Mouse (Mus musculus): ENCODE measurements around the gene Hist1h2ae. TPM values are rescaled to one million over a fixed set of nuclear protein-coding genes. Genes with fewer than 3 reads are reported as not detected.
"Not testable (repeated sequence)": the region's sequence is repeated elsewhere in the genome, so short reads cannot be mapped to it uniquely, and the experiment has no call there.

The Hist1h2ae gene
- polyA plus RNA-seq, 1 experiment from 2014 or later, result 34.0 TPM

DNA sequence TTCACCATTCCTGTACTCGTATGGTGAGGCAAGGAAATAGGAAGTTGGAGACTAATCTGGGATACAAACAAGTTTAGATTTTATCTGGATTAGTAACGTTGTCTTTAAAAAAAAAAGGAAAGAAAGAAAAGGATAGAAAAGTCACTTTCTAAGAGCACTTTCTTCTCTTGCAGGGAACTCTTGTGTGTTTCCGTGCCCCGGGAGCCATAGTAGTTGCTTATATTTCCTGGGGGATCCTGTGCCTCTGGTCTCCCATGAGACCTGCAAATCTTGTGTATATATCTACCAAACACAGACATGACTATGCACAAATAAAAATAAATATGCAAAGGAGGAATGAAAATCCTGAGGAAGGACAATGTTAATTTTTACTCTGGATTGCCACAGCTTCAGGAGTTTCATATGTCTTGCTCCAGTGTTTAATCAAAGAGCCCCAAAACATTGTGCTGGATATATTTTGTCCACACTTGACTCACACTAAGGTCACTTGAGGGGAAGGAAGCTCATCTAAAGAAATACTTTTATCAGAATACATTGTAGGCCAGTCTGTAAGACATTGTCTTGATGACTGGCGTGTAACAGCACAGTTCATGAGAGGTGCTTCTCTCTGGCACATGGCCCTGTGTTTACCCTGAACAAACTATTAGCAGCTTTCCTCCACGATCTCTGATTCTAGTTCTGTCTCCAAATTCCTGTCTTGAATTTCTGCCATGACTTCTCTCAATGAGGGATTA is 6.1 kb upstream of the Hist1h2ae start:
- no peak for ATAC-seq (replicated peaks; ENCODE audit: extremely low read depth, insufficient read depth, low FRiP score)
- peak overlapping the region; percentile 66 for H3K27ac ChIP-seq (ENCODE audit: low read length)
- peak overlapping the region; percentile 52 for H3K4me3 ChIP-seq (ENCODE audit: low read length)
- no peaks in the 10 kb centered on the region for H3K27me3 ChIP-seq (ENCODE audit: control insufficient read depth, insufficient read depth, low read length)
- peak overlapping the region; percentile 72; the same call in 1 of the 2 replicates for H3K9ac ChIP-seq (ENCODE audit: low read length)
- peaks cover 27% of the 10 kb centered on the region for H3K4me1 ChIP-seq (ENCODE audit: control insufficient read depth, insufficient read depth, low read length)
- peak overlapping the region; percentile 62 for H3K4me2 ChIP-seq (ENCODE audit: low read depth, low read length)
- H3K36me3 ChIP-seq (ENCODE audit: control insufficient read depth, insufficient read depth), result no peaks in the 10 kb centered on the region
- H3K9me3 ChIP-seq (replicated peaks; ENCODE audit: control insufficient read depth, low read length), result no peaks in the 10 kb centered on the region
- 56% methylated on average over 6 of the region's 6 CpGs for WGBS

DNA sequence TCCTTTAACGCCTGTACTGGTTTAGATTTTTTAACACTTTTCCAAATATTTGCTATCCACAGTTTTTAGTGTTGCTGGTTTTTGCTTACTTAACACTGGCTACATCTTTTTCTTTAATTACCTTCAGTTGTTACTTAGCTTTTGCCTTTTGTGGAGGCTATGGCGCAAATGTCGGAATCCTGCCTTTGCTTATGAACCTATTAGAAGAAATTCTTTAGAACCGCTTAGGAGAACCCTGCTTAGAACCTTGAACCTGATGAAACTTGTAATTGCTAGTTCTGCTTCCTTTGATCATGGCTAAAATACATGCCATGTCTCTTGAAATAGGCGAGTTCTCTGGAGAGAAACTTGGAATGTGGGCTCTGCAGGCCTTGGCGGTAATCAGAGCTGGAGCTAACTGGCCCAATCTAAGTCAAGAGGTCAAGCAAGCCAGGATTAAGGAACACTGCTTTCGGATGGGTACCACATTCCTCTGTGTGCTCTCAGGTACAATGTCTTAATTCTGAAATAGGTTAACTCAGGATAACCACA is 5.4 kb upstream of the Hist1h2ae start:
- WGBS, result 23% methylated on average over 7 of the region's 7 CpGs
- Histone ChIP-seq H3K4me2 (ENCODE audit: low read depth, low read length) (peak overlapping the region; percentile 62), H3K36me3 (ENCODE audit: control insufficient read depth, insufficient read depth) (no peaks in the 10 kb centered on the region), H3K9me3 (replicated peaks; ENCODE audit: control insufficient read depth, low read length) (no peaks in the 10 kb centered on the region), H3K9ac (ENCODE audit: low read length) (peak overlapping the region; percentile 72), H3K27ac (ENCODE audit: low read length) (peak overlapping the region; percentile 66), H3K4me1 (ENCODE audit: control insufficient read depth, insufficient read depth, low read length) (peaks cover 26% of the 10 kb centered on the region), H3K27me3 (ENCODE audit: control insufficient read depth, insufficient read depth, low read length) (no peaks in the 10 kb centered on the region), H3K4me3 (ENCODE audit: low read length) (peak overlapping the region; percentile 52)
- ATAC-seq (replicated peaks; ENCODE audit: extremely low read depth, insufficient read depth, low FRiP score), result no peak

DNA sequence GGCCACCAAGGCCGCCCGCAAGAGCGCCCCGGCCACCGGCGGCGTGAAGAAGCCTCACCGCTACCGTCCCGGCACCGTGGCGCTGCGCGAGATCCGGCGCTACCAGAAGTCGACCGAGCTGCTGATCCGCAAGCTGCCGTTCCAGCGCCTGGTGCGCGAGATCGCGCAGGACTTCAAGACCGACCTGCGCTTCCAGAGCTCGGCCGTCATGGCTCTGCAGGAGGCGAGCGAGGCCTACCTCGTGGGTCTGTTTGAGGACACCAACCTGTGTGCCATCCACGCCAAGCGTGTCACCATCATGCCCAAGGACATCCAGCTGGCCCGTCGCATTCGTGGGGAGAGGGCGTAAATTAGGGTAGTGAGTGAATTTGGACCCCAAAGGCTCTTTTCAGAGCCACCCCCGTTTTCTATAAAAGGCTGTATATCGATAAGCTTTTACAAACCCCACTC is 4.9 kb upstream of the Hist1h2ae start:
- not testable (repeated sequence) for ATAC-seq (replicated peaks; ENCODE audit: extremely low read depth, insufficient read depth, low FRiP score)
- WGBS, result 2% methylated on average over 13 of the region's 40 CpGs
- peak overlapping the region; percentile 62 for H3K4me2 ChIP-seq (ENCODE audit: low read depth, low read length)

DNA sequence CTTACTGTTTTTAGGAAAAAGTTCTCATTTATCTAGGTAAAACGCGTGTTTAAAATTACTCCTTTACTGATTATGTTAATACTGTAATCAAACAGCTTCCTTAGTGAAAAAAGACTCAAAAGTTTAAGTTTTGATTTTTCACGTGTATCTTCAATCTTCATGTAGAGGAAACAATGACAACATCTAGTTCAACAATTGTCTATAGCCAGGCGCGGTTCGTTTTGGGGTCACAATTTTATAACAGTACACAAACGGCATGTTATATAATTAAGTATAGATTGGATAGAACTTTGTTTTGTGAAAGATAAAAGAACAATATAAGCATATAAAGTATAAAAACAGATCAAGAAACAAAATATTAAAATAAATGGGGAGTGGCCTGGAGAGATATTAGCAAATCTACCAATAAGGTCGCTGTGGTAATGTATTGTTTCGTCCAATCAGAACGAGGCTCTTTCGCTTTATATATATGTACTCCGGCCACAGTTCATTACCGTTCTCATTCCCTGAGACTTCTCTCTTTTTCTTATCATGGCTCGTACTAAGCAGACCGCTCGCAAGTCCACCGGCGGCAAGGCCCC is 4.3 kb upstream of the Hist1h2ae start, which contains the start of gene Hist1h3d:
Hist1h3d (plus strand) TSS at position 493 of the 581 bp plus-strand sequence.
- no peaks in the 10 kb centered on the region for H3K9me3 ChIP-seq (replicated peaks; ENCODE audit: control insufficient read depth, low read length)
- no peaks in the 10 kb centered on the region for H3K27me3 ChIP-seq (ENCODE audit: control insufficient read depth, insufficient read depth, low read length)
- H3K9ac ChIP-seq (ENCODE audit: low read length), result peak within 1 kb of the TSS; percentile 72
- H3K4me3 ChIP-seq (ENCODE audit: low read length), result peak within 1 kb of the TSS; percentile 52
- 2% methylated on average over 17 of the region's 18 CpGs for WGBS
- no peaks in the 10 kb centered on the region for H3K36me3 ChIP-seq (ENCODE audit: control insufficient read depth, insufficient read depth)
- peak; percentile 37 for ATAC-seq (replicated peaks; ENCODE audit: extremely low read depth, insufficient read depth, low FRiP score)
- H3K4me1 ChIP-seq (ENCODE audit: control insufficient read depth, insufficient read depth, low read length), result peaks cover 26% of the 10 kb centered on the region
- H3K27ac ChIP-seq (ENCODE audit: low read length), result peak within 1 kb of the TSS; percentile 82
- H3K4me2 ChIP-seq (ENCODE audit: low read depth, low read length), result peak within 1 kb of the TSS; percentile 62

More for the DNA sequence above, 4.9 kb upstream of the Hist1h2ae start:
- H3K4me1 ChIP-seq (ENCODE audit: control insufficient read depth, insufficient read depth, low read length), result peaks cover 26% of the 10 kb centered on the region
- H3K4me3 ChIP-seq (ENCODE audit: low read length), result peak overlapping the region; percentile 52
- not testable (repeated sequence) for H3K9me3 ChIP-seq (replicated peaks; ENCODE audit: control insufficient read depth, low read length); H3K27me3 ChIP-seq (ENCODE audit: control insufficient read depth, insufficient read depth, low read length); H3K36me3 ChIP-seq (ENCODE audit: control insufficient read depth, insufficient read depth)
- H3K9ac ChIP-seq (ENCODE audit: low read length), result peak overlapping the region; percentile 72
- peak overlapping the region; percentile 66 for H3K27ac ChIP-seq (ENCODE audit: low read length)

DNA sequence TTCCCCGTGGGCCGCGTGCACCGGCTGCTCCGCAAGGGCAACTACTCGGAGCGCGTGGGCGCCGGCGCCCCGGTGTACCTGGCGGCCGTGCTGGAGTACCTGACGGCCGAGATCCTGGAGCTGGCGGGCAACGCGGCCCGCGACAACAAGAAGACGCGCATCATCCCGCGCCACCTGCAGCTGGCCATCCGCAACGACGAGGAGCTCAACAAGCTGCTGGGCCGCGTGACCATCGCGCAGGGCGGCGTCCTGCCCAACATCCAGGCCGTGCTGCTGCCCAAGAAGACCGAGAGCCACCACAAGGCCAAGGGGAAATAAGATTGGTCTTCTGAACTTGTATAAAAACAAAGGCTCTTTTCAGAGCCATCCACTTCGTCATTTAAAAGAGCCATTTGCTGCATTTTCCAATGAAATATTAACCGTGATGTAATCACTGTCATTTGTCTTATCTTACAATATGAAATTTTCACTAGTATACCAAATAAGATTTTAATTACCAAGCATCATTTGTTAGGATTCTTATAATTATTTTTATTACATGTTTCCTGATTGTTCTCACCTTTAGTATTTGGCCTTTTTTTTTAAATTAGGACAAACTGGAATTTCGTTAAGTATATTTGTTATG is 3.6 kb upstream of the Hist1h2ae start:
- Histone ChIP-seq H3K4me2 (ENCODE audit: low read depth, low read length) (peak overlapping the region; percentile 77), H3K4me3 (ENCODE audit: low read length) (peak overlapping the region; percentile 41), H3K9ac (ENCODE audit: low read length) (peak overlapping the region; percentile 57; the same call in 1 of the 2 replicates), H3K4me1 (ENCODE audit: control insufficient read depth, insufficient read depth, low read length) (peaks cover 30% of the 10 kb centered on the region), H3K27ac (ENCODE audit: low read length) (peak overlapping the region; percentile 83)
- not testable (repeated sequence) for ATAC-seq (replicated peaks; ENCODE audit: extremely low read depth, insufficient read depth, low FRiP score); H3K36me3 ChIP-seq (ENCODE audit: control insufficient read depth, insufficient read depth); H3K9me3 ChIP-seq (replicated peaks; ENCODE audit: control insufficient read depth, low read length); H3K27me3 ChIP-seq (ENCODE audit: control insufficient read depth, insufficient read depth, low read length)
- WGBS, result 3% methylated on average over 8 of the region's 39 CpGs

DNA sequence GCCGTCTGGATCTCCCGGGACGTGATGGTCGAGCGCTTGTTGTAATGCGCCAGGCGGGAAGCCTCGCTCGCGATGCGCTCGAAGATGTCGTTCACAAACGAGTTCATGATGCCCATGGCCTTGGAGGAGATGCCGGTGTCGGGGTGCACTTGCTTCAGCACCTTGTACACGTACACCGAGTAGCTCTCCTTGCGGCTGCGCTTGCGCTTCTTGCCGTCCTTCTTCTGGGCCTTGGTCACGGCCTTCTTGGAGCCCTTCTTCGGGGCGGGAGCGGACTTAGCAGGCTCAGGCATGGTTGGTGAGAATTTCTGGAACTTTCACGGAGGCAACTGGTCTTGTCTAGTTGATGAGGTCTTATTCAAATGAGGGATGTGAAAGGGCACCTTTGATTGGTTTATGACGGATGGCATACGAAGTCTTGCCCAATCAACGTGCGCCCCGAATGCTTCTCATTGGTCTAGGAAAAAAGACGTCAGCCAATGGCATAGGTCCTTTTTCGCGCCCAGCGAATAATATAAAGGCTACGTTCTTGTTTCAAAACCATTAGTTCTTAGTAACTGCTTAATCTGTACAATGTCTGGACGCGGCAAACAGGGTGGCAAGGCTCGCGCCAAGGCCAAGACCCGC is 3.0 kb upstream of the Hist1h2ae start, which contains the start of the genes Hist1h2bf and Hist1h2ad:
Hist1h2bf (minus strand) TSS at position 299 of the 627 bp plus-strand sequence.
Hist1h2ad (plus strand) TSS at position 484 of the 627 bp plus-strand sequence.
- not testable (repeated sequence) for H3K9me3 ChIP-seq (replicated peaks; ENCODE audit: control insufficient read depth, low read length); H3K27me3 ChIP-seq (ENCODE audit: control insufficient read depth, insufficient read depth, low read length); H3K36me3 ChIP-seq (ENCODE audit: control insufficient read depth, insufficient read depth)
- Histone ChIP-seq H3K4me1 (ENCODE audit: control insufficient read depth, insufficient read depth, low read length) (peaks cover 30% of the 10 kb centered on the region), H3K4me3 (ENCODE audit: low read length) (peak within 1 kb of the TSS; percentile 47), H3K27ac (ENCODE audit: low read length) (peak within 1 kb of the TSS; percentile 83), H3K4me2 (ENCODE audit: low read depth, low read length) (peak within 1 kb of the TSS; percentile 77), H3K9ac (ENCODE audit: low read length) (peak within 1 kb of the TSS; percentile 76)
- peak; percentile 84 for ATAC-seq (replicated peaks; ENCODE audit: extremely low read depth, insufficient read depth, low FRiP score)
- 2% methylated on average over 26 of the region's 42 CpGs for WGBS

DNA sequence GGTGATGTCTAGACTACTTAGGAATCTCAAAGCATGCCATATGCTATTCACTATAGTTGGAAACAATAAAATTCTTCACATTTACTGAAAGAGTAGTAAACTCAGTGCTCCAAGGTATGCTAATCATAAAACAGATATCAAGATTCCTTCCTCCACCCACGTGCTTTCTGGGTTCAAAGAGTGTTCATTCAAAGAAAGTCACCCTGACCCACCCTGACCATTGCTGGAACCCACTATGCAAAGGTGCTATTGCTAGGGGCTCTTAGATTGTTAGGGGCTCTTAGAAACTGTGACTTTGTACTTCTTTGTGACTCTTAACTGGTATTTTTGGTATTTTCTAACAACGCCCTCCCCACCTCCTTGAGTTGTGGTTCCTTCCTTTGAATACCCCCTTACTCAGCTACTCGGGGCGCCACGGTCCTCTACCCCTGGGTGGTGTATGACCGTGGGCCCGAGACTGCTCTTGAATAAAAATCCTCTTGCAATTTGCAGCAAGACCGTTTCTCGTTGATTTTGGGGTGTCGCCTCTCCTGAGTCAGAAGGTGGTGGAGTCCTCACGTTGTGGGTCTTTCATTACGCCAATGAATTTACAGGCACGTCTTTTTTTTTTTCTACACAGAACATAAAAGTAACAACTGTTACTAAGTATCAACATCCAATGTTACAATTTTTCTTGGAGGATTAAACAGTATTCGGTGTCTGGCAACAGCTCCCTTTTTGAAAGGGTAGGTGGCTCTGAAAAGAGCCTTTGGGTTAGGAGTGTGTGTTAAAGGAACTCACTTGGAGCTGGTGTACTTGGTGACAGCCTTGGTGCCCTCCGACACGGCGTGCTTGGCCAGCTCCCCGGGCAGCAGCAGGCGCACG is 2.2 kb upstream of the Hist1h2ae start:
- Histone ChIP-seq H3K4me1 (ENCODE audit: control insufficient read depth, insufficient read depth, low read length) (peaks cover 30% of the 10 kb centered on the region), H3K4me2 (ENCODE audit: low read depth, low read length) (peak overlapping the region; percentile 77), H3K27ac (ENCODE audit: low read length) (peak overlapping the region; percentile 83), H3K4me3 (ENCODE audit: low read length) (peak overlapping the region; percentile 47), H3K9ac (ENCODE audit: low read length) (peak overlapping the region; percentile 76)
- not testable (repeated sequence) for H3K27me3 ChIP-seq (ENCODE audit: control insufficient read depth, insufficient read depth, low read length); ATAC-seq (replicated peaks; ENCODE audit: extremely low read depth, insufficient read depth, low FRiP score); H3K36me3 ChIP-seq (ENCODE audit: control insufficient read depth, insufficient read depth); H3K9me3 ChIP-seq (replicated peaks; ENCODE audit: control insufficient read depth, low read length)
- 16% methylated on average over 18 of the region's 20 CpGs for WGBS

Data from heart, embryonic 16.5 days (tissue).